Mouse (Mus musculus): ENCODE measurements around the gene Tmem202. TPM values are rescaled to one million over a fixed set of nuclear protein-coding genes. Genes with fewer than 3 reads are reported as not detected.

The Tmem202 gene
- polyA plus RNA-seq, 2 experiments, result 0.03 TPM; not detected in 1

DNA sequence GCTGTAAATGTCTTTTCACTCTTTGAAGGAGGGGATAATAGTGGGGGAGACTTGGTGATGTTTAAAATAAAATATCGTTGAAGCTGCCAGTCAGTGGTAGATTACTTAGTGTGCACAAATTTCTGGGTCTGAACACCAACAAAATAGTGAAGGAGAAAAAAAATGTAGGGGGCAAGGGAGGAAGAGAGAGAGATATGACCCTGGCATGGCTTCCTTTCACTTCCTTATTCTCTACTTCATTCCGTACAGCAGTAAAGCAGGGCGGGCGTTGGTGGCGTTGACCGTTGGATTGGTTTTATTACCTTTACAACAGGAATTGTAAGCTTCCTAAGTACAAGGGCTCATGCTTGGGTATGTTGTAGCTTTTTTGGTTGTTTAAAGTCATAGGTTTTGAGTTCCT lies 2.0 kb upstream of the Tmem202 start:
- DNase-seq (ENCODE audit: low read depth in 3 of 3, low spot score in 3 of 3) (no peak), ATAC-seq (ENCODE audit: insufficient read depth) (no peak)
- Histone ChIP-seq H3K27ac (no peak overlapping the region), H3K27me3 (ENCODE audit: control insufficient read depth, insufficient read depth, low read length) (no peaks in the 10 kb centered on the region), H3K4me3 (ENCODE audit: insufficient read depth in 1 of 2, low read depth in 2 of 2, low read length in 2 of 2) (no peak overlapping the region), H3K4me1 (replicated peaks; ENCODE audit: control insufficient read depth in 2 of 2, insufficient read depth in 2 of 2, low read length in 1 of 2) (peaks cover 0 to 8% of the 10 kb centered on the region in 2 experiments; a peak in 2 of 4 replicates), H3K36me3 (replicated peaks; ENCODE audit: control insufficient read depth, insufficient read depth, low read depth) (no peaks in the 10 kb centered on the region), H3K9me3 (ENCODE audit: control insufficient read depth, low read length) (no peaks in the 10 kb centered on the region), H3K9ac (replicated peaks) (no peak overlapping the region), H3K4me2 (ENCODE audit: low read depth) (no peak overlapping the region; the same call in 1 of the 2 replicates)
- 40% methylated on average over 6 of the region's 6 CpGs for WGBS (ENCODE audit: insufficient replicate concordance)
- TF ChIP-seq CTCF (IDR thresholded peaks at IDR 0.05; ENCODE audit: low read depth) (no peak), EP300 (IDR thresholded peaks at IDR 0.05; ENCODE audit: low read depth) (no peak)

DNA sequence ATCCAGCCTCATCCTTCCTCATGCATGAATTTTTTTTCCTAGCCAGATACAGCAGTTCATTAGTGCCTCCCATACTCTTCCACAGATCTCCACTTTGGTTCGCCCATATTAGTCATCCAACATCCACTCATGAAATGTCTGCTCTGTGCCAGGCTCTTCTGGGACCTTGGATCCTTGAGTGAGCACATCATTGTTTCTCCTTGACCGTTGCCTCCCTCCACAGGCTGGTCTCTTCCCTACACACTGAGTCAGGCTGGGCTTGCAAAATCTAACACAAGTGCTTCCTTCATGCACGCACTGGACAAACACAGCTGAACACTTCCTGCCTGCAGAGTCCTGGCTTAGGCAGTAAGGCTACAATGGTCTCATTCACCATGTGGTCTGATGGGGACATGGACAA lies 2.0 kb downstream of the Tmem202 start:
- Histone ChIP-seq H3K4me2 (ENCODE audit: low read depth) (no peak overlapping the region), H3K27me3 (ENCODE audit: control insufficient read depth, insufficient read depth, low read length) (no peaks in the 10 kb centered on the region), H3K4me3 (ENCODE audit: insufficient read depth in 1 of 2, low read depth in 2 of 2, low read length in 2 of 2) (no peak overlapping the region), H3K27ac (no peak overlapping the region), H3K9me3 (ENCODE audit: control insufficient read depth, low read length) (no peaks in the 10 kb centered on the region), H3K9ac (replicated peaks) (no peak overlapping the region), H3K4me1 (replicated peaks; ENCODE audit: control insufficient read depth in 2 of 2, insufficient read depth in 2 of 2, low read length in 1 of 2) (peaks cover 0 to 7% of the 10 kb centered on the region in 2 experiments; a peak in 2 of 4 replicates), H3K36me3 (replicated peaks; ENCODE audit: control insufficient read depth, insufficient read depth, low read depth) (no peaks in the 10 kb centered on the region)
- ATAC-seq (ENCODE audit: insufficient read depth) (no peak), DNase-seq (ENCODE audit: low read depth in 3 of 3, low spot score in 3 of 3) (no peak)
- WGBS (ENCODE audit: insufficient replicate concordance), result 44% methylated on average over 3 of the region's 3 CpGs
- TF ChIP-seq CTCF (IDR thresholded peaks at IDR 0.05; ENCODE audit: low read depth) (peak; percentile 28; the same call in 1 of the 2 replicates), EP300 (IDR thresholded peaks at IDR 0.05; ENCODE audit: low read depth) (no peak)

DNA sequence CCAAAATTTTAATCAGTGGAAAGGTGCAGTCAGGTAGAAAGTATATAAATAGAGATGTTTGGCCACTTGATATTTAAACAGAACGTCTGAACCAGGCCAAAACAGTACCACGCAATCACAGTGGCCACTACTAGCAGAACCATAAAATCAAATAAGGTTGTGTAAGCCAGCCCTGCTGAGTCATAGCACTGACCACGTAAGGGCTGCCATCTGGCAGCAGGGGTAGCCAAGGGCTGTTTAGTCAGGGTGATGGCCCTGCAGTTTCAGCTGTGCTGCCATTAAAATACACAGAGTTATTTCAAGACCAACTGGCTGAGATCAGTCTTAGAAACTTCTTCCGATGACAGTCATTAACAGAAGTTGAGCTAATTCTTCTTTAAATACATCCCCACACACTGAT lies 5.8 kb downstream of the Tmem202 start:
- 56% methylated on average over 4 of the region's 4 CpGs for WGBS (ENCODE audit: insufficient replicate concordance)

DNA sequence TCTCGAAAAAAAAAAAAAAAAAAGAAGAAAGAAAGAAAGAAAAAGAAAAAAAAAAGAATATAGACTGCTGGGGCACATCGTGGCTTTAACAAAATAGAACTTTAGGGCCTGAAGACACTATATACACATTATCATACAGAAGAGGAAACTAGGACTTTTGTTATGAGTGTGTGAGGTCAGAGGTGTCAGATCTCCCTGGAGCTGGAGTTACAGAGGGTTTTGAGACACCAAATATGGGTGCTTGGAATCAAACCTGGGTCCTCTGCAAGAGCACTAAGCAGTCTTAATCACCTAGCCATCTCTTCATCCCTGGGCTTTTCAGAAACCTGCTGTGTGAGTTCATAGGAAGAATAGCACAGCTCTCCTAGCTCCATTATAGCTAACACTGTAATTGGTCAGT lies 6.2 kb downstream of the Tmem202 start:
- Histone ChIP-seq H3K36me3 (replicated peaks; ENCODE audit: control insufficient read depth, insufficient read depth, low read depth) (no peaks in the 10 kb centered on the region), H3K27ac (no peak overlapping the region), H3K4me1 (replicated peaks; ENCODE audit: control insufficient read depth in 2 of 2, insufficient read depth in 2 of 2, low read length in 1 of 2) (peaks cover 0 to 2% of the 10 kb centered on the region in 2 experiments; a peak in 1 of 4 replicates), H3K4me2 (ENCODE audit: low read depth) (no peak overlapping the region), H3K4me3 (ENCODE audit: insufficient read depth in 1 of 2, low read depth in 2 of 2, low read length in 2 of 2) (no peak overlapping the region), H3K9ac (replicated peaks) (no peak overlapping the region), H3K27me3 (ENCODE audit: control insufficient read depth, insufficient read depth, low read length) (no peaks in the 10 kb centered on the region), H3K9me3 (ENCODE audit: control insufficient read depth, low read length) (no peaks in the 10 kb centered on the region)
- no peak for ATAC-seq (ENCODE audit: insufficient read depth)
- no peak for DNase-seq (ENCODE audit: low read depth in 3 of 3, low spot score in 3 of 3)
- TF ChIP-seq EP300 (IDR thresholded peaks at IDR 0.05; ENCODE audit: low read depth) (no peak), CTCF (IDR thresholded peaks at IDR 0.05; ENCODE audit: low read depth) (no peak)
- 48% methylated on average over 2 of the region's 2 CpGs for WGBS (ENCODE audit: insufficient replicate concordance)

More for the DNA sequence above, 5.8 kb downstream of the Tmem202 start:
- H3K27ac ChIP-seq, result no peak overlapping the region
- DNase-seq (ENCODE audit: low read depth in 3 of 3, low spot score in 3 of 3), result no peak
- H3K36me3 ChIP-seq (replicated peaks; ENCODE audit: control insufficient read depth, insufficient read depth, low read depth), result no peaks in the 10 kb centered on the region
- H3K9ac ChIP-seq (replicated peaks), result no peak overlapping the region
- H3K4me3 ChIP-seq (ENCODE audit: insufficient read depth in 1 of 2, low read depth in 2 of 2, low read length in 2 of 2), result no peak overlapping the region
- peaks cover 0 to 2% of the 10 kb centered on the region in 2 experiments; a peak in 1 of 4 replicates for H3K4me1 ChIP-seq (replicated peaks; ENCODE audit: control insufficient read depth in 2 of 2, insufficient read depth in 2 of 2, low read length in 1 of 2)
- H3K27me3 ChIP-seq (ENCODE audit: control insufficient read depth, insufficient read depth, low read length), result no peaks in the 10 kb centered on the region
- H3K4me2 ChIP-seq (ENCODE audit: low read depth), result no peak overlapping the region
- ATAC-seq (ENCODE audit: insufficient read depth), result no peak
- H3K9me3 ChIP-seq (ENCODE audit: control insufficient read depth, low read length), result no peaks in the 10 kb centered on the region
- no peak for TF ChIP-seq CTCF (IDR thresholded peaks at IDR 0.05; ENCODE audit: low read depth)
- no peak for TF ChIP-seq EP300 (IDR thresholded peaks at IDR 0.05; ENCODE audit: low read depth)

DNA sequence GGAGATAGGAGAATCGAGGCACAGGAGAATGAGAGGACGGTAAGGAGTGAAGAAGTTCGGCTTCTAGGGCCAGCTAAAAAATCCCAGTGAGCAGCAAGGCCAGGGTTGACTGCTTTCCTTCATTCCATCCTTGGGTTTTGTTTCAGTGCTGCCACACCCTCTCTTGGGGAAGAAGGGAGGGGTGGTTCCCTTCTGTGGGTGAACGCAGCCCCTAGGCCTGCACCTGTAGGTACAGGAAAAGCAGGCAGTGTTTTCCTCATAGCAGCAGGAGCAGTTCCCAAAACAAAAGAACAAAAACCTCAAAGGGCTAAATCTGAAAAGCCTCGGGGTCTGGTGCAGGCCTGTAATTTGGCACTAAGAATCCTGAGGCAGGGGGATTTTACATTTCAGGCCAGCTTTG lies 8.0 kb downstream of the Tmem202 start:
- TF ChIP-seq CTCF (IDR thresholded peaks at IDR 0.05; ENCODE audit: low read depth) (no peak), EP300 (IDR thresholded peaks at IDR 0.05; ENCODE audit: low read depth) (no peak)
- Histone ChIP-seq H3K4me2 (ENCODE audit: low read depth) (no peak overlapping the region), H3K36me3 (replicated peaks; ENCODE audit: control insufficient read depth, insufficient read depth, low read depth) (no peaks in the 10 kb centered on the region), H3K27me3 (ENCODE audit: control insufficient read depth, insufficient read depth, low read length) (no peaks in the 10 kb centered on the region), H3K9me3 (ENCODE audit: control insufficient read depth, low read length) (no peaks in the 10 kb centered on the region), H3K27ac (no peak overlapping the region), H3K9ac (replicated peaks) (no peak overlapping the region), H3K4me3 (ENCODE audit: insufficient read depth in 1 of 2, low read depth in 2 of 2, low read length in 2 of 2) (no peak overlapping the region), H3K4me1 (replicated peaks; ENCODE audit: control insufficient read depth in 2 of 2, insufficient read depth in 2 of 2, low read length in 1 of 2) (no peaks in the 10 kb centered on the region)
- ATAC-seq (ENCODE audit: insufficient read depth) (no peak), DNase-seq (ENCODE audit: low read depth in 3 of 3, low spot score in 3 of 3) (no peak)
- 54% methylated on average over 5 of the region's 5 CpGs for WGBS (ENCODE audit: insufficient replicate concordance)
